Mouse (Mus musculus): ENCODE data around the gene Stambp. TPM values are rescaled to one million over a fixed set of nuclear protein-coding genes. Genes with fewer than 3 reads are reported as not detected.

The Stambp gene
- total and polyA plus RNA-seq, 3 experiments = 4.1 to 11.4 (median 4.6) TPM

DNA sequence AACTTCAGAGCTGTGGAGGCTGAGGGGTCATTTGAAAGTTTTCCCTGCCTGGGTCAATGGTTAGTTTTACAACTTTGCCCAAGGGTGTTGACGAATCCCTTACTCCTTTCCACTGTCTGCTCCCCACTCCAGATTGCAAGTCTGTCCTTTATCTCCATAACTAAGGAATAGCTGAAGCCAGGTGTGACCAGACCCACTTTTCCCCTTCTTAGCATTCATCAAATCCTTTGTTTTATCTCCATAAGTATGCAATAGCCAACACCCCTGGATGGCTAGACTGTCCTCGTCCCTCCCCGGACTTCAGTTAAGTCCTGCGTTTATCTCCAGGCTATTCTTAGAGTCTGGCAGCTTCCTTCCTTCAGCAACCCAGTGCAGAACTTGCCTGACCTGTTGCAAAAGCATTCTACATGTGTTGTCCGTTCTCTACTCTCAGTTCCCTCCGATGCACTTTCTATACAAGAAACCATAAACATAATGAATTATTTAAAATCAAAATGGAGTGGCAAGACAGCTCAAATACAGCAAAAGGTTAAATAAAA, 27.2 kb upstream of the Stambp start:
- H3K4me3 ChIP-seq (replicated peaks in 1 of 3; ENCODE audit: low read depth in 2 of 3, low read length in 2 of 3, poor library complexity in 1 of 3) = no peak overlapping the region
- dilution Hi-C loops (cut with MboI; ENCODE audit: extremely low pct_ligation_motif_present, extremely low pct_unique_long_range_greater_than_20kb, low sequenced_read_pairs) (no loop called here), in situ Hi-C loops (cut with MboI; ENCODE audit: low pct_ligation_motif_present, low pct_unique_long_range_greater_than_20kb, low sequenced_read_pairs) (no loop called here)
- TF ChIP-seq NELFE (IDR thresholded peaks at IDR 0.05; ENCODE audit: low read depth, low read length) = no peak
- no peak for TF ChIP-seq NRF1 (IDR thresholded peaks at IDR 0.05; ENCODE audit: low read depth, low read length)
- TF ChIP-seq PAX5 (IDR thresholded peaks at IDR 0.05; ENCODE audit: low read length) = no peak
- no peaks in the 10 kb centered on the region for H3K36me3 ChIP-seq (replicated peaks in 1 of 2; ENCODE audit: control insufficient read depth in 1 of 2, insufficient read depth in 1 of 2, low read length in 1 of 2)
- H3K4me1 ChIP-seq (ENCODE audit: control insufficient read depth in 1 of 2, insufficient read depth in 2 of 2) = peaks cover 11 to 12% of the 10 kb centered on the region in 2 experiments
- no peak overlapping the region for H3K27ac ChIP-seq (ENCODE audit: insufficient read depth, low read depth)
- no peak overlapping the region for H3K4me2 ChIP-seq (ENCODE audit: insufficient read depth, low read depth, poor library complexity, severe bottlenecking)
- no peaks in the 10 kb centered on the region for H3K9me3 ChIP-seq (replicated peaks; ENCODE audit: low read length)
- H3K9ac ChIP-seq (ENCODE audit: insufficient read depth, low read depth) = no peak overlapping the region
- DNase-seq (ENCODE audit: extremely low read depth) = no peak
- H3K27me3 ChIP-seq (replicated peaks) = peaks cover 56% of the 10 kb centered on the region
- H3K79me2 ChIP-seq (replicated peaks; ENCODE audit: control insufficient read depth, extremely low read depth, insufficient read depth, poor library complexity, severe bottlenecking) = no peaks in the 10 kb centered on the region

DNA sequence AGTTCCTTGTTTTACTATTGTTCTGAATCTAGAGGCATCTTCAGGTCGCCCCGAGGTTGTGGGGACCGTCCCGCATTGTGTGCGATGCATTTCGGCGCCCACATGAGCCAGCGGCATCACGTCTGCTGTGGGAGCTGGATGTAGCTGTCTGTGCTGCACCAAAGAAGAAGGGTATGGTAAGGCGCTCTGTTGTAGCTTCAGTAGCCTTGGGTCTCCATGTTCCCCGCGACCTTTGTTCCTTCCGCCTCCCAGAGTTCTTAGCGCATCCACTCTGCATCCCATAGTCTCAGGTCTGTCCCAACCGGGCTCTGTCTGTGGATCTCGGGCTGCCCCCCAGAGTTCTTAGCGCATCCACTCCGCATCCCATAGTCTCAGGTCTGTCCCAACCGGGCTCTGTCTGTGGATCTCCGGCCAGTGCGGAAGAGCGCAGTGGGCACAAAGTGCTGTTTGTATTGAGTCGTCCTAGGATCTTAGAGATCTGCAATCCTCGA, 26.6 kb upstream of the Stambp start:
- DNase-seq (ENCODE audit: extremely low read depth) = no peak
- no peak for TF ChIP-seq CHD1 (IDR thresholded peaks at IDR 0.05; ENCODE audit: low read depth, low read length)
- 0 out of 2 replicates have a peak, but pooled peaks have one; percentile 5 for TF ChIP-seq IRF4 (IDR thresholded peaks at IDR 0.05; ENCODE audit: low read depth, low read length)
- Histone ChIP-seq H3K4me1 (ENCODE audit: control insufficient read depth in 1 of 2, insufficient read depth in 2 of 2) (peaks cover 11 to 12% of the 10 kb centered on the region in 2 experiments), H3K9me3 (replicated peaks; ENCODE audit: low read length) (no peaks in the 10 kb centered on the region), H3K9ac (ENCODE audit: insufficient read depth, low read depth) (no peak overlapping the region), H3K27ac (ENCODE audit: insufficient read depth, low read depth) (no peak overlapping the region), H3K4me3 (replicated peaks in 1 of 3; ENCODE audit: low read depth in 2 of 3, low read length in 2 of 3, poor library complexity in 1 of 3) (peak overlapping the region in 1 of 3 experiments; percentile 42), H3K27me3 (replicated peaks) (peaks cover 56% of the 10 kb centered on the region), H3K79me2 (replicated peaks; ENCODE audit: control insufficient read depth, extremely low read depth, insufficient read depth, poor library complexity, severe bottlenecking) (no peaks in the 10 kb centered on the region), H3K4me2 (ENCODE audit: insufficient read depth, low read depth, poor library complexity, severe bottlenecking) (peak overlapping the region; percentile 47; the same call in 1 of the 2 replicates), H3K36me3 (replicated peaks in 1 of 2; ENCODE audit: control insufficient read depth in 1 of 2, insufficient read depth in 1 of 2, low read length in 1 of 2) (no peaks in the 10 kb centered on the region)
- in situ Hi-C loops (cut with MboI; ENCODE audit: low pct_ligation_motif_present, low pct_unique_long_range_greater_than_20kb, low sequenced_read_pairs) (no loop called here), dilution Hi-C loops (cut with MboI; ENCODE audit: extremely low pct_ligation_motif_present, extremely low pct_unique_long_range_greater_than_20kb, low sequenced_read_pairs) (no loop called here)

DNA sequence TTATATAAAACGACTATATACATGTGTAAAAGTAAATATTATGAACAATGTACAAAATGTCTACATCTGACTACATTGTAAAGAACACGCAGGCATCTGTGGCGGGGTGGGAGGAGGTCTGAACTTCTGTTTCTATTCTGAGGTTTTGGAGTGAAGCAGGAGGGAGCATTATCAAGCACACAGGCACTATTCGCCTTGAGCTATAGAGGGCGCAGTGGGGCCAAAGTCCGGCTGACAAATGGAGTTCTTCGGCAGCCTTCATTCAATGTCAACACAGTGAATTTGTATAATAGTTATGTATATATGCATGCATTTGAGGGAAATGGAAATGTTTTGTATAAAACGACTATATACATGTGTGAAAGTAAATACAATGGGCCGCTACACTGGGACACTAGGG, 26.1 kb upstream of the Stambp start:
- TF ChIP-seq IRF4 (IDR thresholded peaks at IDR 0.05; ENCODE audit: low read depth, low read length) (0 out of 2 replicates have a peak, but pooled peaks have one; percentile 11), ZKSCAN1 (IDR thresholded peaks at IDR 0.05; ENCODE audit: borderline replicate concordance, low read depth, low read length) (no peak), ETS1 (conservative IDR thresholded peaks at IDR 0.05; ENCODE audit: low read depth, low read length) (no peak), JUND (conservative IDR thresholded peaks at IDR 0.05; ENCODE audit: low read depth, low read length) (no peak), TBP (conservative IDR thresholded peaks at IDR 0.05; ENCODE audit: low read depth, low read length) (no peak), ZC3H11A (IDR thresholded peaks at IDR 0.05; ENCODE audit: low read depth, low read length) (no peak), NELFE (IDR thresholded peaks at IDR 0.05; ENCODE audit: low read depth, low read length) (no peak), ELF1 (IDR thresholded peaks at IDR 0.05; ENCODE audit: low read depth, low read length) (no peak), BHLHE40 (IDR thresholded peaks at IDR 0.05; ENCODE audit: low read depth, low read length) (no peak), MEF2A (IDR thresholded peaks at IDR 0.05; ENCODE audit: borderline replicate concordance, low read depth, low read length) (no peak), MXI1 (IDR thresholded peaks at IDR 0.05; ENCODE audit: low read depth, low read length) (no peak), CHD2 (IDR thresholded peaks at IDR 0.05; ENCODE audit: low read length) (no peak), USF1 (IDR thresholded peaks at IDR 0.05; ENCODE audit: low read depth, low read length) (no peak), PAX5 (IDR thresholded peaks at IDR 0.05; ENCODE audit: low read length) (no peak), SMC3 (IDR thresholded peaks at IDR 0.05; ENCODE audit: low read depth, low read length) (peak; percentile 36), ZMIZ1 (IDR thresholded peaks at IDR 0.05; ENCODE audit: low read depth, low read length) (no peak), CTCF (conservative IDR thresholded peaks at IDR 0.05 in 1 of 2, IDR thresholded peaks at IDR 0.05 in 1 of 2; ENCODE audit: low read depth in 2 of 2, low read length in 2 of 2) (peak; percentile 50 to 76; a peak in 3 of 4 replicates), RCOR1 (conservative IDR thresholded peaks at IDR 0.05; ENCODE audit: low read depth, low read length) (no peak), TCF12 (IDR thresholded peaks at IDR 0.05; ENCODE audit: low read depth, low read length) (no peak), UBTF (IDR thresholded peaks at IDR 0.05; ENCODE audit: low read depth, low read length) (no peak), MYC (IDR thresholded peaks at IDR 0.05; ENCODE audit: low read depth, low read length) (no peak), RAD21 (IDR thresholded peaks at IDR 0.05; ENCODE audit: low read depth, low read length) (peak; percentile 46)

More for the DNA sequence above, 26.1 kb upstream of the Stambp start:
- peak overlapping the region; percentile 47; the same call in 1 of the 2 replicates for H3K4me2 ChIP-seq (ENCODE audit: insufficient read depth, low read depth, poor library complexity, severe bottlenecking)
- peaks cover 56% of the 10 kb centered on the region for H3K27me3 ChIP-seq (replicated peaks)
- H3K4me1 ChIP-seq (ENCODE audit: control insufficient read depth in 1 of 2, insufficient read depth in 2 of 2) = peaks cover 11 to 12% of the 10 kb centered on the region in 2 experiments
- dilution Hi-C loops (cut with MboI; ENCODE audit: extremely low pct_ligation_motif_present, extremely low pct_unique_long_range_greater_than_20kb, low sequenced_read_pairs) (no loop called here), in situ Hi-C loops (cut with MboI; ENCODE audit: low pct_ligation_motif_present, low pct_unique_long_range_greater_than_20kb, low sequenced_read_pairs) (no loop called here)
- H3K9me3 ChIP-seq (replicated peaks; ENCODE audit: low read length) = no peaks in the 10 kb centered on the region
- peak overlapping the region in 1 of 3 experiments; percentile 42 for H3K4me3 ChIP-seq (replicated peaks in 1 of 3; ENCODE audit: low read depth in 2 of 3, low read length in 2 of 3, poor library complexity in 1 of 3)
- no peak overlapping the region for H3K27ac ChIP-seq (ENCODE audit: insufficient read depth, low read depth)
- DNase-seq (ENCODE audit: extremely low read depth) = peak; percentile 64
- no peaks in the 10 kb centered on the region for H3K36me3 ChIP-seq (replicated peaks in 1 of 2; ENCODE audit: control insufficient read depth in 1 of 2, insufficient read depth in 1 of 2, low read length in 1 of 2)
- no peaks in the 10 kb centered on the region for H3K79me2 ChIP-seq (replicated peaks; ENCODE audit: control insufficient read depth, extremely low read depth, insufficient read depth, poor library complexity, severe bottlenecking)
- H3K9ac ChIP-seq (ENCODE audit: insufficient read depth, low read depth) = no peak overlapping the region

Data from CH12.LX (cell line).